Mouse (Mus musculus): ENCODE results near the gene Nt5dc1. TPM values are rescaled to one million over a fixed set of nuclear protein-coding genes. Genes with fewer than 3 reads are reported as not detected.

Gene Nt5dc1
- polyA plus RNA-seq, 1 experiment from 2014 or later = 5.8 TPM

DNA sequence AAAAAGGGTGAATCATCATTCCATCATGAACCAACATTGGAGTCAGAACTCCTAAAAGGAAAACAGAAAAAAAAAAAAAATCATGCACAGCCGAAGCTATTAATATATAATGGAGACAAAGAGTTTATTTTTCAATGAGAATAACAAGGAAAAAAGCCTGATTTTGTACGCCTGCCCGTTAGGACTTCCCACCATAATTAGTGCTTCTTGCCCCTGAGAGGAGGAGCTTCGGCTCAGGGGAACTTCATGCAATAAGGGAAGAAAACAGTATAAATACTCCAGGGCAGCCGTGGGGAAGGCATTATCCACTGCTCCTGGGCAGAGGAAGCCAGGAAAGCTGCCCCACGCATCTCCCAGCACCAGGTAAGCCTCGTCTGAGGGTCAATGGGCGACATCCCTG lies 28.7 kb downstream of the Nt5dc1 start, which contains the start of gene Col10a1:
Col10a1 (plus strand) TSS at position 301 of the 400 bp plus-strand sequence.
- H3K4me3 ChIP-seq (ENCODE audit: low read depth, low read length) = no peak within 1 kb of the TSS
- H3K27ac ChIP-seq (ENCODE audit: low read depth, low read length) = no peak within 1 kb of the TSS
- H3K27me3 ChIP-seq (ENCODE audit: control insufficient read depth, insufficient read depth, low read length) = no peaks in the 10 kb centered on the region
- no peak for ATAC-seq (ENCODE audit: low FRiP score)
- no peaks in the 10 kb centered on the region for H3K4me1 ChIP-seq (replicated peaks; ENCODE audit: control insufficient read depth, insufficient read depth, low read length)
- no peaks in the 10 kb centered on the region for H3K9me3 ChIP-seq (ENCODE audit: control insufficient read depth, low read length)
- H3K4me2 ChIP-seq (replicated peaks; ENCODE audit: low read depth, low read length) = no peak within 1 kb of the TSS
- WGBS = 77% methylated on average over 8 of the region's 8 CpGs
- no peaks in the 10 kb centered on the region for H3K36me3 ChIP-seq (ENCODE audit: control insufficient read depth, insufficient read depth, low read length)
- no peak for DNase-seq (ENCODE audit: low spot score)
- no peak within 1 kb of the TSS for H3K9ac ChIP-seq (ENCODE audit: low read depth, low read length)

- Histone ChIP-seq H3K36me3 (ENCODE audit: control insufficient read depth, insufficient read depth, low read length) (no peaks in the 10 kb centered on the region), H3K9ac (ENCODE audit: low read depth, low read length) (no peak overlapping the region)
These were observed 32.7 kb downstream of the Nt5dc1 start for GRCm38 (mm10) chr10:34385636-34386035.

GRCm38 (mm10) chr10:34373332-34373731 lies 45.0 kb downstream of the Nt5dc1 start:
- Histone ChIP-seq H3K27me3 (ENCODE audit: control insufficient read depth, insufficient read depth, low read length) (no peaks in the 10 kb centered on the region), H3K9me3 (ENCODE audit: control insufficient read depth, low read length) (no peaks in the 10 kb centered on the region), H3K36me3 (ENCODE audit: control insufficient read depth, insufficient read depth, low read length) (no peaks in the 10 kb centered on the region), H3K4me3 (ENCODE audit: low read depth, low read length) (no peak overlapping the region), H3K27ac (ENCODE audit: low read depth, low read length) (no peak overlapping the region), H3K9ac (ENCODE audit: low read depth, low read length) (no peak overlapping the region), H3K4me1 (replicated peaks; ENCODE audit: control insufficient read depth, insufficient read depth, low read length) (no peaks in the 10 kb centered on the region), H3K4me2 (replicated peaks; ENCODE audit: low read depth, low read length) (no peak overlapping the region)
- no peak for DNase-seq (ENCODE audit: low spot score)
- no peak for ATAC-seq (ENCODE audit: low FRiP score)
- 90% methylated on average over 7 of the region's 7 CpGs for WGBS

More at GRCm38 (mm10) chr10:34385636-34386035, 32.7 kb downstream of the Nt5dc1 start:
- ATAC-seq (ENCODE audit: low FRiP score) = no peak
- Histone ChIP-seq H3K27me3 (ENCODE audit: control insufficient read depth, insufficient read depth, low read length) (no peaks in the 10 kb centered on the region), H3K27ac (ENCODE audit: low read depth, low read length) (no peak overlapping the region), H3K9me3 (ENCODE audit: control insufficient read depth, low read length) (no peaks in the 10 kb centered on the region), H3K4me1 (replicated peaks; ENCODE audit: control insufficient read depth, insufficient read depth, low read length) (no peaks in the 10 kb centered on the region), H3K4me3 (ENCODE audit: low read depth, low read length) (no peak overlapping the region), H3K4me2 (replicated peaks; ENCODE audit: low read depth, low read length) (no peak overlapping the region)
- DNase-seq (ENCODE audit: low spot score) = no peak
- 88% methylated on average over 5 of the region's 5 CpGs for WGBS

GRCm38 (mm10) chr10:34368138-34368537 lies 50.2 kb downstream of the Nt5dc1 start:
- Histone ChIP-seq H3K4me3 (ENCODE audit: low read depth, low read length) (no peak overlapping the region), H3K27ac (ENCODE audit: low read depth, low read length) (no peak overlapping the region), H3K9ac (ENCODE audit: low read depth, low read length) (no peak overlapping the region), H3K4me2 (replicated peaks; ENCODE audit: low read depth, low read length) (no peak overlapping the region), H3K36me3 (ENCODE audit: control insufficient read depth, insufficient read depth, low read length) (no peaks in the 10 kb centered on the region), H3K9me3 (ENCODE audit: control insufficient read depth, low read length) (no peaks in the 10 kb centered on the region), H3K4me1 (replicated peaks; ENCODE audit: control insufficient read depth, insufficient read depth, low read length) (no peaks in the 10 kb centered on the region), H3K27me3 (ENCODE audit: control insufficient read depth, insufficient read depth, low read length) (no peaks in the 10 kb centered on the region)
- ATAC-seq (ENCODE audit: low FRiP score) (no peak), DNase-seq (ENCODE audit: low spot score) (no peak)
- WGBS = 66% methylated on average over 5 of the region's 5 CpGs

DNA sequence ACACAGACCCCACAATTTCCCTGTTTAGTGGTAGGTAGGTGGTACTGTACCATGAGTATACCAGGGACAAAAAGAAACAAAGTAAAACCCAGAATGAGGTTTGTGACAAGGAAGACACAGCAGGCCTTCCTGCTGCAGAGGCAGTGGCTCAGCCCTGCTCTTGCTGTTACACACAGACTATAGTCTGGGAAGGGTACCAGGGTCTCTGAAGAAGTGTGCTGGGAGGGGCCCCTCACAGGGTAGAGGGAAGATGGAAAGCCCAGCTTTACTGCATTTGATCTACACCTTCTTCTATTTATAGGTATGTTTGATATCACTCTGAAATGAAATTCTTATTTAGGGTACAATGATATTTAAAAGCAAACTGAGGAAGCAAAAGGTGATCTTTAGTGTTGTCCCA lies 54.6 kb downstream of the Nt5dc1 start:
- H3K9me3 ChIP-seq (ENCODE audit: control insufficient read depth, low read length) = no peaks in the 10 kb centered on the region
- no peak overlapping the region for H3K4me2 ChIP-seq (replicated peaks; ENCODE audit: low read depth, low read length)
- H3K4me1 ChIP-seq (replicated peaks; ENCODE audit: control insufficient read depth, insufficient read depth, low read length) = no peaks in the 10 kb centered on the region
- no peak overlapping the region for H3K9ac ChIP-seq (ENCODE audit: low read depth, low read length)
- no peaks in the 10 kb centered on the region for H3K27me3 ChIP-seq (ENCODE audit: control insufficient read depth, insufficient read depth, low read length)
- ATAC-seq (ENCODE audit: low FRiP score) = no peak
- no peak for DNase-seq (ENCODE audit: low spot score)
- no peaks in the 10 kb centered on the region for H3K36me3 ChIP-seq (ENCODE audit: control insufficient read depth, insufficient read depth, low read length)
- H3K27ac ChIP-seq (ENCODE audit: low read depth, low read length) = no peak overlapping the region
- no peak overlapping the region for H3K4me3 ChIP-seq (ENCODE audit: low read depth, low read length)

DNA sequence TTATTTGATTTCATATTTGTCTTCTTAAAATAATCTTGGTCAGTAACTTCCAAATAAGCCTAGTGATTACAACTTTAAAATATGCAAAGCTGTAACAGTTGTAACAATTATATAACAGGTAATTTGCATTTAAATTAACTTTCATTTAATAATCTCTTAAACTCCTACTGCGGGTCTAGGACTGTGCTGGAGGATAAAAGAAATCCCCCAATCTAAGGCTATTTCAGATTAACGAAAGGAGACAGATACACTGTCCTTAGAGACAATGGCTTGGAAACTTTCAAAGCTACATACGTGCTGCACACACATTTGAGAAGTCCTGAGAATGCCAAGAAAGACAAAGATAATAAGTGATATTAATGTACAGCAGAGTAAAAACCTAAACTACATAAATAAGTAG lies 60.1 kb downstream of the Nt5dc1 start:
- Histone ChIP-seq H3K36me3 (ENCODE audit: control insufficient read depth, insufficient read depth, low read length) (no peaks in the 10 kb centered on the region), H3K4me3 (ENCODE audit: low read depth, low read length) (no peak overlapping the region), H3K9ac (ENCODE audit: low read depth, low read length) (no peak overlapping the region), H3K4me2 (replicated peaks; ENCODE audit: low read depth, low read length) (no peak overlapping the region), H3K27me3 (ENCODE audit: control insufficient read depth, insufficient read depth, low read length) (no peaks in the 10 kb centered on the region), H3K4me1 (replicated peaks; ENCODE audit: control insufficient read depth, insufficient read depth, low read length) (no peaks in the 10 kb centered on the region), H3K9me3 (ENCODE audit: control insufficient read depth, low read length) (no peaks in the 10 kb centered on the region), H3K27ac (ENCODE audit: low read depth, low read length) (no peak overlapping the region)
- ATAC-seq (ENCODE audit: low FRiP score) (no peak), DNase-seq (ENCODE audit: low spot score) (no peak)
- WGBS = 89% methylated on average over 3 of the region's 3 CpGs

- no peak overlapping the region for H3K9ac ChIP-seq (ENCODE audit: low read depth, low read length)
- no peak overlapping the region for H3K4me2 ChIP-seq (replicated peaks; ENCODE audit: low read depth, low read length)
- no peak for ATAC-seq (ENCODE audit: low FRiP score)
- no peaks in the 10 kb centered on the region for H3K36me3 ChIP-seq (ENCODE audit: control insufficient read depth, insufficient read depth, low read length)
- no peaks in the 10 kb centered on the region for H3K4me1 ChIP-seq (replicated peaks; ENCODE audit: control insufficient read depth, insufficient read depth, low read length)
- DNase-seq (ENCODE audit: low spot score) = no peak
- H3K9me3 ChIP-seq (ENCODE audit: control insufficient read depth, low read length) = no peaks in the 10 kb centered on the region
- H3K27ac ChIP-seq (ENCODE audit: low read depth, low read length) = no peak overlapping the region
- H3K27me3 ChIP-seq (ENCODE audit: control insufficient read depth, insufficient read depth, low read length) = no peaks in the 10 kb centered on the region
- H3K4me3 ChIP-seq (ENCODE audit: low read depth, low read length) = no peak overlapping the region
- 85% methylated on average over 4 of the region's 4 CpGs for WGBS
These were observed 66.2 kb downstream of the Nt5dc1 start for GRCm38 (mm10) chr10:34352166-34352565.

DNA sequence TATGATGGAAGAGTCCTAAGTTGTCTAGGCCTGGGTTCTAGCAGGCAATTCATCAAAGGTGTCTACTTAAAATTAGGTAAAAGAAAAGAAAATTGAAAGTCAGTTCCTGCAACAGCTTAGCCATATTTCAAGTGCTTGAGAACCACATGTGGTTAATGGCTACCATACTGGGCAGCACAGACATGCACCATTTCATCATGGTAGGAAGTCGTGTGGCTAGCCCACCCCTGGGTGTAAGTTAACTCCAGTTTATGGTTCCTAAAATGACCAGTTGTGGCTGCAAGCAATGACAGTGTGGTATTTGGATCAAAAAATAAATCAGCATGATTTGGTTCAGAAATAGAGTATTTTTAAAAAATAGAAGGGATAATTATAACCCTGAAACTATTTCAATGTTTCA lies 76.5 kb downstream of the Nt5dc1 start:
- whole genome bisulfite sequencing = 83% methylated on average over 1 of the region's 1 CpGs
- ATAC-seq (ENCODE audit: low FRiP score) = no peak

GRCm38 (mm10) chr10:34341014-34341413 lies 77.3 kb downstream of the Nt5dc1 start:
- 87% methylated on average over 6 of the region's 6 CpGs for WGBS
- DNase-seq (ENCODE audit: low spot score) (no peak), ATAC-seq (ENCODE audit: low FRiP score) (no peak)
- H3K4me3 ChIP-seq (ENCODE audit: low read depth, low read length) = no peak overlapping the region
- H3K27ac ChIP-seq (ENCODE audit: low read depth, low read length) = no peak overlapping the region
- no peaks in the 10 kb centered on the region for H3K4me1 ChIP-seq (replicated peaks; ENCODE audit: control insufficient read depth, insufficient read depth, low read length)
- H3K9me3 ChIP-seq (ENCODE audit: control insufficient read depth, low read length) = no peaks in the 10 kb centered on the region
- no peak overlapping the region for H3K4me2 ChIP-seq (replicated peaks; ENCODE audit: low read depth, low read length)
- H3K27me3 ChIP-seq (ENCODE audit: control insufficient read depth, insufficient read depth, low read length) = no peaks in the 10 kb centered on the region
- no peak overlapping the region for H3K9ac ChIP-seq (ENCODE audit: low read depth, low read length)
- H3K36me3 ChIP-seq (ENCODE audit: control insufficient read depth, insufficient read depth, low read length) = no peaks in the 10 kb centered on the region

More for the DNA sequence above, 76.5 kb downstream of the Nt5dc1 start:
- H3K9ac ChIP-seq (ENCODE audit: low read depth, low read length) = no peak overlapping the region
- H3K4me2 ChIP-seq (replicated peaks; ENCODE audit: low read depth, low read length) = no peak overlapping the region
- no peak overlapping the region for H3K27ac ChIP-seq (ENCODE audit: low read depth, low read length)
- H3K36me3 ChIP-seq (ENCODE audit: control insufficient read depth, insufficient read depth, low read length) = no peaks in the 10 kb centered on the region
- no peaks in the 10 kb centered on the region for H3K4me1 ChIP-seq (replicated peaks; ENCODE audit: control insufficient read depth, insufficient read depth, low read length)
- no peaks in the 10 kb centered on the region for H3K9me3 ChIP-seq (ENCODE audit: control insufficient read depth, low read length)
- H3K27me3 ChIP-seq (ENCODE audit: control insufficient read depth, insufficient read depth, low read length) = no peaks in the 10 kb centered on the region
- DNase-seq (ENCODE audit: low spot score) = no peak
- H3K4me3 ChIP-seq (ENCODE audit: low read depth, low read length) = no peak overlapping the region

Measured in hindbrain, embryonic 11.5 days (tissue).